Mouse (Mus musculus) erythroblast, adult 5-6 weeks (primary cell): ENCODE results near the gene Dda1. TPM values are rescaled to one million over a fixed set of nuclear protein-coding genes. Genes with fewer than 3 reads are reported as not detected.
A peak's percentile ranks its signal among the peaks of the same experiment; 100 is the strongest.
"Not testable (repeated sequence)": the region's sequence is repeated elsewhere in the genome, so short reads cannot be mapped to it uniquely, and the experiment has no call there.

Experiments
- ATAC-seq: replicated peaks from 2 replicates; pipeline ENCODE4 v1.8.0; 2016; ENCODE audit warnings: moderate number of reproducible peaks, mild to moderate bottlenecking, moderate TSS enrichment, inconsistent platforms; ENCODE audit not compliant: poor library complexity, low FRiP score, severe bottlenecking
- total RNA-seq, 2 experiments: library from RNA; stranded (forward) in 1 of 2; stranded (reverse) in 1 of 2; fragments of 150-400 nt in 1 of 2; fragments of 200-764, 138-1000 nt in 1 of 2; gene quantifications; 2 replicates each; pipeline versions ENCODE4 v1.2.3 to v1.2.4; 2015 to 2017; ENCODE audit warnings: low replicate concordance in 2 of 2

Gene Dda1
- total RNA-seq (2015; ENCODE audit: low replicate concordance): 7.7 and 15.0 TPM in 2 replicates
- total RNA-seq (2017; ENCODE audit: low replicate concordance): 5.7 and 7.9 TPM in 2 replicates

- ATAC-seq: peak; percentile 80
Measured at GRCm38 (mm10) chr8:71468916-71469315, at the start of gene Dda1. TSS of gene Dda1 (plus strand) at chr8:71469199.

- no peak for ATAC-seq
Measured at GRCm38 (mm10) chr8:71422121-71422520, 46.9 kb upstream of the Dda1 start.

- not testable (repeated sequence) for ATAC-seq
Measured at GRCm38 (mm10) chr8:71432935-71433334, 36.1 kb upstream of the Dda1 start.

GRCm38 (mm10) chr8:71437041-71437440, 32.0 kb upstream of the Dda1 start:
- ATAC-seq: no peak

- peak; percentile 85 for ATAC-seq
Measured at GRCm38 (mm10) chr8:71441404-71441803, 27.6 kb upstream of the Dda1 start.

- ATAC-seq: no peak
Measured at GRCm38 (mm10) chr8:71445096-71445495, 23.9 kb upstream of the Dda1 start.

- ATAC-seq: no peak
Measured at GRCm38 (mm10) chr8:71451337-71451736, 17.7 kb upstream of the Dda1 start.

GRCm38 (mm10) chr8:71451777-71452176, 17.2 kb upstream of the Dda1 start:
- ATAC-seq: no peak

GRCm38 (mm10) chr8:71452669-71453068, 16.3 kb upstream of the Dda1 start:
- no peak for ATAC-seq

GRCm38 (mm10) chr8:71454668-71455067, 14.3 kb upstream of the Dda1 start:
- ATAC-seq: no peak

- peak; percentile 67 for ATAC-seq
Measured at GRCm38 (mm10) chr8:71456906-71457305, 12.1 kb upstream of the Dda1 start.

- ATAC-seq: no peak
Measured at GRCm38 (mm10) chr8:71457659-71458270, 11.2 kb upstream of the Dda1 start.

- ATAC-seq: no peak
Measured at GRCm38 (mm10) chr8:71460716-71461115, 8.3 kb upstream of the Dda1 start.

- ATAC-seq: no peak
Measured at GRCm38 (mm10) chr8:71461152-71461840, 7.7 kb upstream of the Dda1 start.

- no peak for ATAC-seq
Measured at GRCm38 (mm10) chr8:71462191-71462590, 6.8 kb upstream of the Dda1 start.

- ATAC-seq: no peak
Measured at GRCm38 (mm10) chr8:71462786-71463185, 6.2 kb upstream of the Dda1 start.

GRCm38 (mm10) chr8:71463188-71464033, 5.6 kb upstream of the Dda1 start, which contains the start of gene Abhd8:
TSS of gene Abhd8 (minus strand) at chr8:71463655.
- peak; percentile 80 for ATAC-seq

GRCm38 (mm10) chr8:71464513-71465500, 4.2 kb upstream of the Dda1 start, which contains the start of gene Mrpl34:
TSS of gene Mrpl34 (plus strand) at chr8:71464959.
- ATAC-seq: peak; percentile 72

- ATAC-seq: no peak
Measured at GRCm38 (mm10) chr8:71465733-71466132, 3.3 kb upstream of the Dda1 start.
